Mouse (Mus musculus): Measurements from ENCODE around the gene Ccdc24. TPM values are rescaled to one million over a fixed set of nuclear protein-coding genes. Genes with fewer than 3 reads are reported as not detected.

Ccdc24 gene
- total RNA-seq, 1 experiment: 1.0 TPM

GRCm38 (mm10) chr4:117887133-117887532, 14.8 kb upstream of the Ccdc24 start, which contains the start of gene Atp6v0b:
Gene Atp6v0b, minus strand, starts transcription at chr4:117887333.
- Histone ChIP-seq H3K4me3 (ENCODE audit: insufficient read depth in 1 of 2, low read depth in 1 of 2, low read length in 2 of 2, poor library complexity in 1 of 2, severe bottlenecking in 1 of 2) (peak within 1 kb of the TSS; percentile 79 to 80), H3K9ac (ENCODE audit: insufficient read depth, low read depth, low read length, poor library complexity, severe bottlenecking) (peak within 1 kb of the TSS; percentile 83), H3K36me3 (ENCODE audit: control insufficient read depth, insufficient read depth, low read length, poor library complexity, severe bottlenecking) (peaks cover 32% of the 10 kb centered on the region), H3K9me3 (ENCODE audit: control insufficient read depth, insufficient read depth, low read depth, low read length) (no peaks in the 10 kb centered on the region), H3K4me1 (ENCODE audit: control insufficient read depth in 2 of 2, insufficient read depth in 2 of 2, low read length in 2 of 2, poor library complexity in 1 of 2) (peaks cover 2 to 12% of the 10 kb centered on the region in 2 experiments; a peak in 2 of 4 replicates), H3K27ac (ENCODE audit: insufficient read depth, low read depth, low read length, poor library complexity, severe bottlenecking) (no peak within 1 kb of the TSS)
- peak; percentile 84 for DNase-seq (ENCODE audit: low read depth, low spot score)
- TF ChIP-seq CHD2 (IDR thresholded peaks at IDR 0.05; ENCODE audit: low read depth, low read length): no peak
- TF ChIP-seq HCFC1 (IDR thresholded peaks at IDR 0.05; ENCODE audit: borderline replicate concordance, insufficient read depth, low read length): peak; percentile 95
- in situ Hi-C loops (cut with MboI; ENCODE audit: low sequenced_read_pairs in 2 of 2, unreplicated experiment in 2 of 2): no loop called here

DNA sequence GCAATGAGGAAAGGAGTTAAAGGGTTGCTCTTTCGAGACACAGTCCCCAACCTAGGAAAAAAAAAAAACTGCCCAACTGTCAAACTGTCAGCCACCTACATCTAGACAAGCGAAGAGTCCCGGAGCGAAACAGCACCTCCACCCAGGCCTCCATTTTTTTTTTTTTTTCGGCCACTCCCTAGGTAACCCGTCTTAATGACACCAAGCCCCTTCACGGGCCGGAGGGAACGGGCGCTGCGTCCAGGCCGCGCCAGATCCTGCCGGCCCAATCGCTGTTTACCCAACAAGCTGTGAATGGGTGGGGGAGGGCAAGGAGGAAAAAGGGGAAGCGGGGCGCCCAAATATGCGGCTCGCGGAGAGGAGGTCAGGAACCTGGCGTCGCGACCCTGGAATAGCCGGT, 14.3 kb upstream of the Ccdc24 start:
- Histone ChIP-seq H3K4me1 (ENCODE audit: control insufficient read depth in 2 of 2, insufficient read depth in 2 of 2, low read length in 2 of 2, poor library complexity in 1 of 2) (peaks cover 0 to 13% of the 10 kb centered on the region in 2 experiments; a peak in 1 of 4 replicates), H3K9ac (ENCODE audit: insufficient read depth, low read depth, low read length, poor library complexity, severe bottlenecking) (peak overlapping the region; percentile 83), H3K36me3 (ENCODE audit: control insufficient read depth, insufficient read depth, low read length, poor library complexity, severe bottlenecking) (peaks cover 32% of the 10 kb centered on the region), H3K4me3 (ENCODE audit: insufficient read depth in 1 of 2, low read depth in 1 of 2, low read length in 2 of 2, poor library complexity in 1 of 2, severe bottlenecking in 1 of 2) (peak overlapping the region; percentile 79 to 80), H3K27ac (ENCODE audit: insufficient read depth, low read depth, low read length, poor library complexity, severe bottlenecking) (no peak overlapping the region), H3K9me3 (ENCODE audit: control insufficient read depth, insufficient read depth, low read depth, low read length) (no peaks in the 10 kb centered on the region)
- DNase-seq (ENCODE audit: low read depth, low spot score): no peak
- in situ Hi-C loops (cut with MboI; ENCODE audit: low sequenced_read_pairs in 2 of 2, unreplicated experiment in 2 of 2): no loop called here
- TF ChIP-seq ZNF384 (IDR thresholded peaks at IDR 0.05; ENCODE audit: low read depth, low read length) (peak; percentile 92), ZC3H11A (IDR thresholded peaks at IDR 0.05; ENCODE audit: borderline replicate concordance, low read depth, low read length) (no peak), CHD2 (IDR thresholded peaks at IDR 0.05; ENCODE audit: low read depth, low read length) (no peak)

DNA sequence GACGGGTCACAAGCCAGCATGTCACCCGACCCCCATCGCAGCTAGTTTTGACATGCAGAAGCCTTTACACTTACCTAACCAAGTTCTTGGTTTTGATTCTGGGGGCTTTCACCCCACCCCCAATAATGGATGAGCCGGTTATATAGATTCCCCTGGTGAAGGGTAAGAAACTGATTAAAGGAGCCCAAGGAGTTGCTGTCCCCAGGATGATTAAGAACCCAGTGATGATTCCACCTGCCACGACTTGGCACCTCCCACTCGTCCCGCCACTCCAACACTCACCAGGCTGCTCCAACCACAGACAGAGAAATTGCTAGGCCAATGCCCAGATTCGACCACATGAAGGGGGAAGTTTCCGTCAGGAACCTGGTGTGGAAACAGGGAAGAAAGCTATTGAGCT, 13.6 kb upstream of the Ccdc24 start:
- H3K4me3 ChIP-seq (ENCODE audit: insufficient read depth in 1 of 2, low read depth in 1 of 2, low read length in 2 of 2, poor library complexity in 1 of 2, severe bottlenecking in 1 of 2): peak overlapping the region; percentile 79 to 80; a peak in 2 of 4 replicates
- DNase-seq (ENCODE audit: low read depth, low spot score): no peak
- H3K4me1 ChIP-seq (ENCODE audit: control insufficient read depth in 2 of 2, insufficient read depth in 2 of 2, low read length in 2 of 2, poor library complexity in 1 of 2): peaks cover 0 to 17% of the 10 kb centered on the region in 2 experiments; a peak in 1 of 4 replicates
- no peak overlapping the region for H3K27ac ChIP-seq (ENCODE audit: insufficient read depth, low read depth, low read length, poor library complexity, severe bottlenecking)
- no peak overlapping the region for H3K9ac ChIP-seq (ENCODE audit: insufficient read depth, low read depth, low read length, poor library complexity, severe bottlenecking)
- H3K36me3 ChIP-seq (ENCODE audit: control insufficient read depth, insufficient read depth, low read length, poor library complexity, severe bottlenecking): peaks cover 32% of the 10 kb centered on the region
- no peak for TF ChIP-seq ZNF384 (IDR thresholded peaks at IDR 0.05; ENCODE audit: low read depth, low read length)
- TF ChIP-seq HCFC1 (IDR thresholded peaks at IDR 0.05; ENCODE audit: borderline replicate concordance, insufficient read depth, low read length): no peak
- no peak for TF ChIP-seq MAFK (IDR thresholded peaks at IDR 0.05; ENCODE audit: insufficient read depth, low read depth, low read length)
- TF ChIP-seq CHD2 (IDR thresholded peaks at IDR 0.05; ENCODE audit: low read depth, low read length): no peak
- no peak for TF ChIP-seq ZC3H11A (IDR thresholded peaks at IDR 0.05; ENCODE audit: borderline replicate concordance, low read depth, low read length)
- no peaks in the 10 kb centered on the region for H3K9me3 ChIP-seq (ENCODE audit: control insufficient read depth, insufficient read depth, low read depth, low read length)
- in situ Hi-C loops (cut with MboI; ENCODE audit: low sequenced_read_pairs in 2 of 2, unreplicated experiment in 2 of 2): no loop called here

DNA sequence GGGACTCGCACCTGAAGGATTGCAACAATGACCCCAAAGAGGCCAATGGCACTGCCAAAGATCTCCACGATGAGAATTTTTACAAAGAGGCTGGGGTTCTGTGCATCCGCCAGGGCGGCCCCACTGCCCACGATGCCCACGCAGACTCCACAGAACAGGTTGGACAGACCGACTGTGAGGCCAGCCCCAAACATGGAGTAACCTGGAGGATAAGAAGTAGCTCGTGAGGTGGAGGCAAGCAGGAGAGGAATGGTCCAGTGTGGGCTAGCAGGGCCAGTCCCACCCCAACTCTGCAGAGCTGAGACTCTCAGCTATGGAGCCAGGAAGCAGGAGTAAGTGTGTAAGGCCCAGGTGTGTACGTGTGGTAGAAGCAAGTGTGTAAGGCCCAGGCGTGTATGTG, 12.7 kb upstream of the Ccdc24 start:
- DNase-seq (ENCODE audit: low read depth, low spot score): no peak
- in situ Hi-C loops (cut with MboI; ENCODE audit: low sequenced_read_pairs in 2 of 2, unreplicated experiment in 2 of 2): no loop called here
- TF ChIP-seq MAFK (IDR thresholded peaks at IDR 0.05; ENCODE audit: insufficient read depth, low read depth, low read length) (no peak), ZC3H11A (IDR thresholded peaks at IDR 0.05; ENCODE audit: borderline replicate concordance, low read depth, low read length) (no peak), HCFC1 (IDR thresholded peaks at IDR 0.05; ENCODE audit: borderline replicate concordance, insufficient read depth, low read length) (no peak), ZNF384 (IDR thresholded peaks at IDR 0.05; ENCODE audit: low read depth, low read length) (no peak), CHD2 (IDR thresholded peaks at IDR 0.05; ENCODE audit: low read depth, low read length) (no peak)
- H3K36me3 ChIP-seq (ENCODE audit: control insufficient read depth, insufficient read depth, low read length, poor library complexity, severe bottlenecking): peaks cover 31% of the 10 kb centered on the region
- H3K4me1 ChIP-seq (ENCODE audit: control insufficient read depth in 2 of 2, insufficient read depth in 2 of 2, low read length in 2 of 2, poor library complexity in 1 of 2): peaks cover 0 to 16% of the 10 kb centered on the region in 2 experiments; a peak in 1 of 4 replicates
- no peaks in the 10 kb centered on the region for H3K9me3 ChIP-seq (ENCODE audit: control insufficient read depth, insufficient read depth, low read depth, low read length)
- no peak overlapping the region for H3K4me3 ChIP-seq (ENCODE audit: insufficient read depth in 1 of 2, low read depth in 1 of 2, low read length in 2 of 2, poor library complexity in 1 of 2, severe bottlenecking in 1 of 2)
- H3K27ac ChIP-seq (ENCODE audit: insufficient read depth, low read depth, low read length, poor library complexity, severe bottlenecking): no peak overlapping the region
- no peak overlapping the region for H3K9ac ChIP-seq (ENCODE audit: insufficient read depth, low read depth, low read length, poor library complexity, severe bottlenecking)

- Histone ChIP-seq H3K4me3 (ENCODE audit: insufficient read depth in 1 of 2, low read depth in 1 of 2, low read length in 2 of 2, poor library complexity in 1 of 2, severe bottlenecking in 1 of 2) (no peak overlapping the region), H3K36me3 (ENCODE audit: control insufficient read depth, insufficient read depth, low read length, poor library complexity, severe bottlenecking) (peaks cover 22% of the 10 kb centered on the region), H3K9ac (ENCODE audit: insufficient read depth, low read depth, low read length, poor library complexity, severe bottlenecking) (no peak overlapping the region), H3K9me3 (ENCODE audit: control insufficient read depth, insufficient read depth, low read depth, low read length) (no peaks in the 10 kb centered on the region), H3K27ac (ENCODE audit: insufficient read depth, low read depth, low read length, poor library complexity, severe bottlenecking) (no peak overlapping the region), H3K4me1 (ENCODE audit: control insufficient read depth in 2 of 2, insufficient read depth in 2 of 2, low read length in 2 of 2, poor library complexity in 1 of 2) (peaks cover 0 to 16% of the 10 kb centered on the region in 2 experiments; a peak in 1 of 4 replicates)
- in situ Hi-C loops (cut with MboI; ENCODE audit: low sequenced_read_pairs in 2 of 2, unreplicated experiment in 2 of 2): no loop called here
- no peak for DNase-seq (ENCODE audit: low read depth, low spot score)
- TF ChIP-seq HCFC1 (IDR thresholded peaks at IDR 0.05; ENCODE audit: borderline replicate concordance, insufficient read depth, low read length) (no peak), MAFK (IDR thresholded peaks at IDR 0.05; ENCODE audit: insufficient read depth, low read depth, low read length) (no peak), ZC3H11A (IDR thresholded peaks at IDR 0.05; ENCODE audit: borderline replicate concordance, low read depth, low read length) (no peak), CHD2 (IDR thresholded peaks at IDR 0.05; ENCODE audit: low read depth, low read length) (no peak), ZNF384 (IDR thresholded peaks at IDR 0.05; ENCODE audit: low read depth, low read length) (no peak)
Measured at GRCm38 (mm10) chr4:117884146-117884545, 11.8 kb upstream of the Ccdc24 start.

Data from ES-E14 (cell line).